Mouse (Mus musculus): ENCODE measurements around the gene Mid1.
A peak's percentile ranks its signal among the peaks of the same experiment; 100 is the strongest.

Gene Mid1

DNA sequence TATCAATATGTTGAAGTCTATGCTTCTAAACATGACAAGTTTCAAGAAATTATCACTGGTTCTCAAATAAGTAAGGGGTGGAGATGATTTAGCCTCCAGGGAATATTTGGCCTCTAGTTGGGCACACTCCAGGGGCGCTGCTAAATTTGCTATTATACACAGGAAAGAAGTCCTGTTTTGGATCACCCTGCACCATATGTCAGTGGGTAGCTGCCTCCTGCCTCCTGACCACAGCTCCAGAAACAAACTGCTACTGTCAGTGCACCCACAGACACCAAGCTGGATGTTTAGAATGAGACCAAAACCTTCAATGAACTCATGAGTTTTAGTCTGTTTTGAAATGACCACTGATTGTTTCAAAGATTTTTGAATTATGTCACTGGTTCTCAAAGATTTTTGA, 128.7 kb downstream of the Mid1 start:
- DNase-seq (ENCODE audit: low spot score) = no peak

DNA sequence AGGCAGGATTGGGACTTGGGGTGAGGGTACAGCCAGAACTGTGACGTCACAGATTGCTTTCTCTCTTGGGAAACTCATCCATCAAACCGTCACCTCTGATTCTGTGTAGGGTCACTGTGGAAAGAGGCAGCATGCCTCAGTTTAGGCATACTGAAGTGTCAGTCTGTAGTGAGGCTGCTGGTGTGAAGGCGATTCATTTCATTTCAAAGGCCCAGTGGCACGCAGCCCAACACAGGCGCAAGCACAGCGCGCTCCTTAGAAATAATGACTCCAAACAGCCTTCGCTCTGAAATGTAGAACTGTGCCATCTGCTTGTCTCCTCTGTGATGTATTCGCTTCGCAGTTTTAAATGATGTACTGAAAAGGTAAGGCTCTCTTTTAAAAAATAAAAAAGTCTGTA, 141.9 kb downstream of the Mid1 start:
- no peak for DNase-seq (ENCODE audit: low spot score)

DNA sequence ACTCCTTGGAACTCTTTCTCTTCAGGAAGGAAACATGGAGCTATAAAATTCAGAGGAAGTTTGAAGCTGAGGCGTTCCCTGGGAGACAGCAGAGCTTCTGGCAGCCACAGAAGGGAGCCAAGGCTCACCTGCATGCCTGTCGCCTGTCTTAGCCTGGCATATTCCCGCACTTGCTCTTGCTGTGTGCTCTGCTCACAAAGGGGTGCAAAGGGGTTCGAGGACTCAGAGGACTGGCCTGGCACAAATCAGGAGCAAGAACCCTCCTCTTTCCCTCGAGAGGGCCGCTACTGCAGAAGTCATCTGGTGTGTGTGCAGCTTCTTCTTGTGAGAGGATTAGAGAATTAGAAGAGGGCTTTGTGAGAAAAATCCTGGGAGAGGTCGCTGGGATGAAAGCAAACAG, 142.7 kb downstream of the Mid1 start:
- DNase-seq (ENCODE audit: low spot score) = no peak

DNA sequence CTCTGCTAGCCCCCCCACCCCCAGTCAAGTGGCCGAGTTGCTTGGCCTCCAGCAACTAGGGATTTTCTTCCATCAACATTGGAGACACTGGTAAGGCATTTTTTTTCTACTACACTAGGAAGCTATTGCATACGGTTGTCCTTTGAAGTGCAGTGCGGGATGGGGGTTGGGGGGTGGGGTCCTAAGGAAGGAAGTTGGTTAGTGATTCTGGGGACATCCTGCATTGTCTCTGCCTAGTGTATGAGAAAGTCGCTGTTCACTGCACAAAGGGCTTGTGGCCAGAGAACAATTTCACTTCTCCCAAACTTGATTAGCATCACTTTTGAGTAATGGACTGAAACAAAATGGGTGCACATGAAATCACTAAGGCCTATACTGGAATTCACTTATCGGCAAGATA, 143.1 kb downstream of the Mid1 start:
- DNase-seq (ENCODE audit: low spot score) = no peak

DNA sequence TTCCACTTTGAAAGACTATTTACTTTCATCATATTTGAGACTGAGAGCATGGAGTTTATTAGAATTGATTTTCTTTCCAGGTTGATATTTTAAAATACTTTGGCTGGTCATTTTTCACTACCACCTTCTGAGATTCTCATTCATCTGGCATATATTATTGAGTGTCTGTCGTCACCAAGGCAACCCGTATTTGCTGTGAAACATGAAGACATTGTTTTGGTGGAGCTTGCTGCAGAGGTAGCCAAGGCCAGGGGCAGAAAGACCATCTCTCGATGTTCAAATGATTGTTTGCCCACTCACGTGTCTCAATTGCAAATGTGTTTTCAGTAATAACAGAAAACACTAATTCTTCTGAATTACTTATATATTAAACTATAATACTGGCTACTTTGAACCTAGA, 145.1 kb downstream of the Mid1 start:
- no peak for DNase-seq (ENCODE audit: low spot score)

DNA sequence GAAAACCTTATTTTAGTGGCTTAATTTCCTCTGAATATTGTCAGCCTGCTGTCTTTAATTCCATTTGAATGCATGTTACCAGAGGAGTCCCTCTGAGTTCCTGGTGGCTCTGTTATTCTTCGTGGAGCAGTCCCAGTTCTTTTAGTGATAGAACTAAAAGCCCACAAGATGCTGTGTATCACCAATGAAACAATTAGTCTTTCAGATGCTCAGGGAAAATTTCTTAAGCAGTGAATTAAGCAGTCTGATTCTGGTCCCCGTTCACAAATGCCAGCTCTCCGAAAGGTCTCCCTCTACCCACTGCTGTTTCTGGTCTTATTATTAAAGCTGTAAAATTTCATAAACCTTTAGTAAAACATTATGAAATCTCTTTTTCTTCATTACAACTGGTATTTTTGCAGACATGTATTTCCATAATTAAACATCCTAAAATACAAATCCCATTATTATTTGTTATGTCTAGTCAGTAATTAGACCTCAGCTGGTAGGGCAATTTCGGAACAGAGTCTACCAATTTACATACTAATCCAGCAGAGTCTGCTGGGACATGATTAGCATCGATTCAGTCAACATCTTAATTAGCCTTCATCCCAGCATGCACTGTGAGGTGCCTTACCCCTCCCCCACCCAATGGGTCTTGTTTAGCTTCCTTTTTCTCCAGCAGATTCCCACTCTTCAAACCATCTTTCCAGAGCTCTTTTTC, 153.1 kb downstream of the Mid1 start:
- no peak for DNase-seq (ENCODE audit: low spot score)

DNA sequence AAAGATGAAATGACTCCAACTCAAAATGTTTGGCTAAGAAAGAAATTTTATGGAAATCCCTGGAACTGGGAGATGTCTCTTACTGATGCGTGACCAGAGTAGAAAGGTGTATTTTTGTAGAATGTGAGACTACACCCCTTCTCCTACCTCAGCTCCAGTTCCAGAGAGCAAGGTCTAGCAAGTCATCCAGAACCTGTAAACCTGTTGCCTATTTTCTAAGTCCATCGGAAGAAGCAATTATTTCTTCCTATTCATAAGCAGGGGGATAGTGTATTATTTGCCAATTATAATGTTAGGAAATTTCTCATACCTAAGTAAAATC, 153.6 kb downstream of the Mid1 start:
- no peak for DNase-seq (ENCODE audit: low spot score)

DNA sequence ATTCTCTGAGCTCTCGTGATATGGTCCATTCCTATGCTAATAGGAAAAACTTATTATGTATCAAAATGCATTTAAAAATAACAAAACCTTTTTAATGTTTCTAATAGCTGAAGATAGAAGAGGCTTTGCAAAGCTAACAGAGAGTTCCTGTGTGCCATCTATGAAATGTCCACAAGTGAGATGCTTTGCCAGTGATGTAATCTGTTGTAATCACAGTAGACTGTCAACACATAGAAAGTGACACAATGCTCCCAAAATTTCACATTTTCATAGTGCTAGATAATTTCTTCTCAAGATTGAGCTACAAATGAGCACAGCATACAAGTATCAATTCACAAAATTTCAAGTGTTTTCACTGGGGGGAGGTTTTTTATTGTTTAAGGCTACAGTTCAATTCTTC, 158.3 kb downstream of the Mid1 start:
- no peak for DNase-seq (ENCODE audit: low spot score)

DNA sequence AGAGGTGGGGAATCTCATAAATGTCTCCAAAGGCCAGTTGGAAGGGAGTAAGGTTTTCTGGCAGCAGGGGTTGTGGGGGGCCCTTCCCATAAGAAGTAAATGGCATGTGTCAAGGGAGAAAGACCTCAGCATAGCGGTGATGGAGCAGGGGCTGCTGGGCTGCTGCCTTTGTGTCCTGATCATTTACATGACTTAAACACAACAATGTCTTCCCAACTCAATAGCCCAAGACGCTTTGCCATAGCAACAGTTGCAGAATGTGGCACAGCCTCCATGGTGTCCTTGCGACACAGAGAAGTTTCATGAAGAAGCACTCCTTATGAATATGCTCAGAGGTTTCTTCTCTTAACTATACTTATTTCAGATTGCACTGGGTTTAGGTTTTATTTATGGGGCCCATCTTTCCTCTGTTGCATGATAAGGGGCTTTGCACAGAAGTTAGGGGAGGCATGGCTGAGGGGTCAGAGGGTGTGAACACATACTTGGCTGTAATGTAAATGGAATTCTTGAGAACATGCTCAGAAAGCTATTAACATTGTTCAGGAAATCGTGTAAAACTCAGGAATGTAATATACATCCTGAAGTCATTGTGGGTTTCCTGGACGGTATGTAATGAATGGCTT, 159.3 kb downstream of the Mid1 start:
- DNase-seq (ENCODE audit: low spot score) = no peak

DNA sequence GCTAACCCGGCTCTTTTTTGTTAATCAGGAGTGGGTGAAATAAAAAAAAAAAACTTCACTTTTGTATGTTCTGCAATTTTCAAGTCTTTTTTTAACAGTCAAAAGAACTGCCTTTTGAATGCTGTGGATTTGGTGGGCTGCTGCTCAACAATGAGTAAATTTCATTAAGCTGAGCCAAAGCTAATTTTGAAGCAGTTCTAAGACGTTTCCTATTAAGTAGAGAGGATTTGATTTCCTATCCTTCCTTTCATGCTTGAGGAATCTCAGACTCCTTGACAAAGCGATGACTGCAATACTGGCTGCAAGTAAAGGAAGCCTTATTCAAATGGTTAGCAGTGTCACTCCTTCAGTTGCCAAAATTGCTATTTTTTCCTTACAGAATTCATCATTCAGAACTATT, 161.2 kb downstream of the Mid1 start:
- DNase-seq (ENCODE audit: low spot score) = no peak

DNA sequence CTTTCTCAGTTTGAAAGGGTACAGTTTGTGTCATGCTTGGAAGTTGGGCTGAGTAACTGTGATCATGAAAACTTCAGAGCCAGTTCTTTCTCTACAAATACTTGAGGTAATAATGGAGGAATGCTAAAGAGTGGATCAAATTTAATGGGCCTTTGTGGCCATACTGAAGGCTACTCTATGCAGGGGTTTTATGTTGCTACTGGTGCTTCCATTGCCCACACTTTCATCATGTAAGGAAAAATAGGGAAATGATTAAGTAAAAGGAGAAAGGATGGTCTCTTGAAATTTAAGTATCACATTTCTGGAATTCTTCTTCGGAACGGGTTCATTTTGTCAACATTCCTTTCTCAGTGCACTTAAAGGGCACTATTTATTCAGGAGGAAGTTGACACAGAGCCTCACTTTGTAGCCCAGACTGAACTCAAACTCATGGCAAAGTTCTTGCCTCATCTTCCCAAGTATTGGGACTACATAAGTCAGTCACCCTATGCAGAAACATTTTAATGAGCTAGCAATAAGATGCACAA, 176.3 kb downstream of the Mid1 start:
- DNase-seq (ENCODE audit: low spot score) = no peak

DNA sequence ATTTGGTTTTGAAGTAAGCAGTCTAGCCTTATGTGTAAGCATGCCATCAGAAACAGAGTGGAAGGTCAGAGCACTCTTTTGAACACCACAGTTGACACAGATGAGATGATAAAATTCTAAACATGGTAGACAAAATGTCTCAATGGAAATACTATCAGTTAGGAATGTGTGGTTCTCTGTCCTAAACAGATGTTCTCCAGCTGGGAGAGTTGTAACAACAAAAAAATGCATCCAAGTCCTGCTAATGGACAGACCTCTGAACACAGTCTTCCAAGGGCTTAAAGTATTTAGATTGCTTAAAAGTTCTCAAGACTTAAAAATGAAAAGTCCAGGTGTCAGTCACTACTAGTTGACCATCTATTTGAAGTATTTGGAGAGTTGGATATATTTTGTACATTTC, 177.4 kb downstream of the Mid1 start:
- no peak for DNase-seq (ENCODE audit: low spot score)

DNA sequence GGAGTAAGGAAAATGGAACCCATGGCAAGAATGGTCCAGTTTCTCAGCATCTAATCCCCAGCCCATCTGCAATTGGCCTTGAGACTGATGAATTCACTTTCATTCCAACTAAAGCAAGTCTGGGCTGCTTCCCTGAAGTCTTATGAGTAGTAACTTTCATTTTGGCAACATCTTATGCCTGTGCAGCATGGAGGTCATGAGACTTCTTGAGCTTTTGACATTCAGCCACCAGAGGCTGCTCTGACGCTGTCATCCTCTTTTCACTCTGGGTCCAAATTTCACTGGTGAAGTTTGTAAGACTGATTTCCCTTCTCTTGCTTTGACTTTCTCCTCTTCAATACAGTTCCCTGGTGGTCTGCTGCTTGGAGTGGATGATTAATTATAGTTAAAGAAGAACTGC, 177.8 kb downstream of the Mid1 start:
- no peak for DNase-seq (ENCODE audit: low spot score)

DNA sequence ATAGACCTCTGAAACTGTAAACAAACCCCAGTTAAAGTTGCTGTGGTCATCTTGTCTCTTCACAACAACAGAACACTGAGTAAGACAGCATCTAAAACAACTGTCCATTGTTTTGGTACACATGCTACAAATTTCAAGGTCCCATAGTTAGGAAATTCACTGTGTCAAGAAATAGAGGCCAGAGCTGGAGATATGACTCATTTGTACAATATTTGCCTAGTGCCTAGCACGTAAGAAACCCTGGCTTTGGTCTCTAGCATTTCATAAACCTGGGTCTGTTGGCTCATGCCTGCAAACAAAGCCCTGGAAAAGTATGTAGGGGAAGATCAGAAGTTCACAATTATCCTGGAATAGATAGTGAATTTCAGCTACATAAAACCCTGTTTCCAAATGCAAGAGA, 178.8 kb downstream of the Mid1 start:
- no peak for DNase-seq (ENCODE audit: low spot score)

DNA sequence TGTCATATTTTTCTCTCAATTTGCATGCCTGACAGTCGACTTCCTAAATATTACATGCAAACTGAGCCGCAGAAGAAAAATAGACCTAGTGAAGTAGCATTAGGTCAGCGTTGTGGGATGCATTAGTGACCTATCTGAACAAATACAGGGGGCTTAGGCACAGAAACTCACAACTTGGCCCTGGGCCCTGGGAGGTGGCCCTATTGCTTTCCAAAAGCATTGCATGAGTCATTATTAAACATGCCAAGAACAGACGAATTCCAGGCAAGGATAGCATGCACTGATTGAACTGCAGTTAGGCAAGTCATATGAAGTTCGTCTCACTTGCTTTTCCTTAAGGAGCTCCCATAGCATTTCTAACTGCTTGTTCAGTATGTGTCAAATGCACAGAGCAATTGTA, 183.2 kb downstream of the Mid1 start:
- DNase-seq (ENCODE audit: low spot score) = no peak

DNA sequence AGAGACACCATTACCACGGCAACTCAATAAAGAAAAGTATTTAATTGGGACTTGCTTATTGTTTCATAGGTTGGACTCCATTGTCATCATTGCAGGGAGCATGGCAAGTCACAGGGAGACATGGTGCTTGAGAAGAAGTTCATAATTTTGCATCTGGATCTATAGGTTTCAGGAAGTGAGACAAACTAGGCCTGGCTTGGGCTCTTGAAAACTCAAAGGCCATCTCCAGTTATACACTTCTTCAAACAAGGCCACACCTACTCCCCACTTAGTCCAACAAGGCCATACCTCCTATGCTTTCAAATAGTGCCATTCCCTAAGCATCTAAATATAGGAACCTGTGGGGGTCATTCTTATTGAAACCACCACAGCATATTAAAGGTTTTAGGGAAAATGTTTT, 189.5 kb downstream of the Mid1 start:
- DNase-seq (ENCODE audit: low spot score) = no peak

DNA sequence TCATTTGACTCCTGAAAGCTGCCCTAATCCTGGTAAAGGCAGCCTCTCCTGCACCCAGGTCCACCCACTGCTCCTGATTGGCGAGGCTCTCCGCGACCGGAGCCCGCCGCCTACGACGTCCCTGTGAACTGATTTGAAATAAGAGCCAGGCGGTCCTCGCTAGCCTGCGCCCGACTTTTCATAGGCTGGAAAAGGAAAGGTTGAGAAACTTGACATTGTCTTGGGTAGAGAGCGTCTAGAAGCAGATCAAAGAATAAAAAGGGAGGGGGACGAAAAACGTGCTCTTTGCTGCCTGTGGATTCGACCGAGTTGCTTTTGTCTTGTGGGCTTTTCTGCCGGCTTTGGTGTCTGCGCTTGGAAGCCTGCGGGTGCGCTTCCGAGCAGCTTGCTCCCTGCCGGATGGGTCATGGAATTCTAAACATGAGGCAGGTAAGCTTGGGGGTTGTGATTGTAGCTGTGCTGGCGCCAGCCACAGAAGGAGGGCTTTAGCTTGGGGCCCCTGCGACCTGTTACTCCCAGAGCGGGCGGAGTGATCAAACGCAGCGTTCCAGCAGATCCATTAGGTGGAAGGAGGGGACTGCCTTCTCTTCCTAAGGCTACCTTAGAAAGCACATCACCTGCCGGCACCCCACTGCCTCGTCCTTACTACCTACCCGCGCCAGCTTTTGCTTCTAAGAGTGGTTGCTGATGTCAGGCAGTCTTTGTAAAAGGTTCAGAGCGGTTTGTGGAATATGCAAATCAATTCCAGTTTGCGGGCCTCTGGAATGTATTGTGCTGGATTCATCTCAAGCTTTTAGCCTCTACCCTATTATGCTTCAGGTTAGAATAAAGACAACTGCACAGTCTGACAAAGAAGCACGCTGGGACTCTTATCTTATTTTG, 194.7 kb downstream of the Mid1 start:
- DNase-seq (ENCODE audit: low spot score) = peak; percentile 45

DNA sequence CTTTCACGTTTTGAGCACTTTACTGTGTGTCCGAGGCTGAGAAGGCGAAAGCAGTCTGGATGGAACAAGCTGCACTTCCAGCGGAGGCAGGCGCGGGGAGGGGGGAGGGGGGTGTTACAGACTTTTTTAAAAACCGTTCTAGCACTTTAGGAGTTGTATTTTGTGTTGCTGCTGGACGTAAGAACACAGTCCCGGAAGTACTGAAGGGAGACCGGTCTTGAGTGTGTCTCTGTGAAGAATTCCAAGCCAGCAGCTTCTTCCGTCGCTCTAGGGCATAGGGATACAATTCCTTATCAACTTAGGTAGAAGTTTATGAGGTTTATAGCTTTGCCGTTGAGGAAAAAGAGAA, 195.3 kb downstream of the Mid1 start:
- DNase-seq (ENCODE audit: low spot score) = no peak

DNA sequence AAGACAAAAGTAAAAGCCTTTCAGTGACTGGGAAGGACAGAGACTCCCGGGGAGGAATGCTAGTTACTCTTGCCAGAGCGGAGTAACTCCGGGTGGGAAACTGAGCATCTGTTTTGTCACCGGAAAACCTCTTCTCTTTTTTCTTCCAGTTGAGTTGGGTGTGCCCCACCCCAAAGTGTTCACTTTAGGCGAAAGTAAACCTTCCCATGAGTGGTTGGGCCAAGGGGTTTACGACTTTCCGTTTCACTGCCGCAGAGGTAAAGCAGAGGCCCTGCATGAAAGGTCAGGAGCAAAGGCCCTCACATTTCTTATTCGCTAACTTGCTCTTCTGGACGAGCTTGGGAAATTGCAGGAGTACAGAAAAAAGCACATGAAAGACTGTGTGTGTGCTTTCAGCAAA, 195.8 kb downstream of the Mid1 start:
- peak; percentile 5 for DNase-seq (ENCODE audit: low spot score)

DNA sequence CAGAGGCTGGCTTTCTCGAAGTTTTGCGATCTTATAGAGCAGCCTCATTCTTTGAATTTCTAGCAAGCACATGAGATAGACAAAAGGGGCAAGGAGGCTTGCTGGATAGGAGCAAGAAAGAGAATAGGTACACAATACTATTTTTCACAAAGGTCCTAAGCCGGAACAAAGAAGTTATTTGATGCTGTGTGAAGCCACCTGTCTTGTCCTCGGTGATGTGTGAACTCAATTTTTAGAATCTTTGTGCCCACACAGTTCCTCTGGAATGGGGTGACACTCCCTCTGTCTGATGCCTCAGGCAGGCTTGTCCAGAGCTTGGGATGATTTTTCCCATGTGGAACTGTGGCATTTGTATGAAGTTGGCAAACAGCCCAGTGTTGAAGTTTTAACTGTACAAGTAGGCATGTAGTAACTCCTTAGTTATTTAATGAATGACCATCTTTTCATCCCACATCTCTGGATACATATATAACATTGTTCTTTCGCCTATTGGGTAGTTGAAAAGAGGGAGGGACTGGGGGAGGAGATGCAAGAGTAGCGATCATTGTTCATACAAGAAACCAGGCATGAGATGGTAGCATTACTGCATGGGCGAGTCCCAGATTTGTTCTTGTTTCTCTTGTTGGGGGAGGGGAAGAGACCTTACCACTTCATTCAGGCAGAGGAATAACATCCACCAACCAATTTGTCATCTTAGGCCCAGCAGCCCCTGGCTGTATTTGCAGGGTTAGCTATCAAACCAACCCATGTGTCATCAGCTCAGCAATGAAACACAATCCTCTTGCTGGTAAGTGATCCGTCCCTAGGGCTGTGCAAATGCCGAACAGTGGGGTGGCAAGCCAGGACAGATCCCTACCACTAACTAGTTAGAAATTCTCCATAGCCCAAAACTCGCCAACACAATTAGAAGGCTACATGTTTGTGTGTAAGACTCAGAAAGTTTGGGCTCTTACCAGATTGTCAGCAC, 196.5 kb downstream of the Mid1 start:
- no peak for DNase-seq (ENCODE audit: low spot score)

DNA sequence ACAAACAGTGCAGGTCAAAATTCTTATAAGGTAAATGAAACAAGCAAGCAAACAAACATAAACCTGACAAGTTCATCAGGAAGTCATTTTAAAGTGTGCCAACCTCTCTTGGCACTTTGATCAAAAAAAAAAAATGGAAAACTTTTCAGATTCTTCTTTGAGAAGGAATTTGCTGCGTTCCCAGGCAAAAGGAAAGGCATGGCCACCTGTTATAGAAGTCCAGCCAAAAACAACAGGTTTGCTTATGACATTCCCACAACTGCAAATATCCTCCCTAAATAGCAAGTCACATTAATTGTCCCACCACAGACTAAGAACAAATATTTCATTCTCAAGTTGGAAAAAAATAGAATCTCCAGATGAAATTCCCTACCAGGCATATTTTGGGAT, 197.2 kb downstream of the Mid1 start:
- no peak for DNase-seq (ENCODE audit: low spot score)
